Mouse (Mus musculus) inflammation-experienced regulatory T-cells, adult 6 months (primary cell): ENCODE measurements around the gene Caap1. TPM values are rescaled to one million over a fixed set of nuclear protein-coding genes. Genes with fewer than 3 reads are reported as not detected.

Experiments
- ATAC-seq: one replicate; pipeline ENCODE4 v1.8.0; 2017
- polyA plus RNA-seq, 3 experiments: library from polyadenylated mRNA; unstranded; fragments of 100-300 nt; shearing (Covaris generic); gene quantifications; one replicate each; pipeline ENCODE4 v1.2.1; 2017

Gene Caap1
- 1 to 10 TPM; 4.8 to 7.4 (median 5.8) TPM for polyA plus RNA-seq

DNA sequence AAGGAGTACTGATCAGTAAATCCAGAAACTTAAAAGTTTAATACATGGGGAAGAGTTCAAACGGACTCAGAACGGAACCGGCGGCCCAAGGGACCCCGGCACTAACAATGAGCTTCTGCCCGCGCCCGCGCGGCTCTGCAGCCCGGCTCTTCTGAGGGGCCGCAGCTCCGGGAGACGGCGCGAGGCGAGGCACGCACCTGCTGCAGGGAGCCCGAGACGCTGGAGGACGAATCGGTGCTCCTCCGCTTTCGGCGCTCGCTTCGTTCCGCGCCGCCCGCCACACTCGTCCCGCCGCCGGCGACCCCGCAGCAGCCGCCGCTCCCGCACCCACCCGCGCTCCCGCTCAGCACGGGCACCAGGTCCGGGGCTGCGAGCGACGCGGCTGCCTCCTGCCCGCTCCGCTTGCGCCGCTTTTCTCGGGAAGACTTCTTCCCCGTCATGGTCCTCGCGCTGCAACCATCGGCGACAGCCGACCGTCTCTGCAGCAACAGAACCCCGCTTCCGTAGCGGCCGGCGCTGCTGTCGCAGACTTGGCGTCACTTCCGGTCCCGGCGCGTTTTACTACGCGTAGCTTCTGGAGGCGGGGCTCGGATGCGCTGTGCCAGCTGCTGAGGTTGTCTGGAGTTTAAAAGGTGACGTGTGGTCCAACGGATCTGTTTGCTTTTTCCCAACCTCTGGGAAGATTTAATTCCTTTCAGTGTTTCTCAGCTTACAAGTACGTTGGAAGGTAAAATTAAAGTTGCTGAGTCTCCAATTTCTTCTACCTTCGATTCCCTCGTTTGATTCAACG is at the start of gene Caap1, which contains the start of gene Gm10306:
Gene Caap1, minus strand, starts transcription at position 532 of the 790 bp plus-strand sequence.
Gene Gm10306, plus strand, starts transcription at position 282 of the 790 bp plus-strand sequence.
- ATAC-seq, result peak; percentile 97

DNA sequence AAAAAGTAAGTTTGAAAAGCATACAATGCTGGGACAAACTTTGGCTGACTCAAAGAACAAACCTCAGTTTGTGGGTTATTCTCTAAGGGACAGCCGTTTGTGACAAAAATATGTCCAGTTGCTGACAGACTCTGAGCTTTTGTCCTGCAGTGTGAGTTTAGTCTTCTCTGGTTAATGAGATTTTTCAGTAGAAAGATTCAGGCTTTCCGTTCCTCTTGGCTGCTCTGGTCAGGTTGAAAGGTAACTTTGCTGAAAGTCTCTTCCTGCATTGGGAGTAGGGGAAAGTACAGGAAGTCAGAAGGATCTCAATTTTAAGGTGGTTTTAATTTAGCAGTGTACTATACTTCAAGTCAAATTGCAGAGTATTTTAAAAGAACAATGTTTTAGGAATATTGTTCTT is 49.0 kb upstream of the Caap1 start:
- no peak for ATAC-seq

DNA sequence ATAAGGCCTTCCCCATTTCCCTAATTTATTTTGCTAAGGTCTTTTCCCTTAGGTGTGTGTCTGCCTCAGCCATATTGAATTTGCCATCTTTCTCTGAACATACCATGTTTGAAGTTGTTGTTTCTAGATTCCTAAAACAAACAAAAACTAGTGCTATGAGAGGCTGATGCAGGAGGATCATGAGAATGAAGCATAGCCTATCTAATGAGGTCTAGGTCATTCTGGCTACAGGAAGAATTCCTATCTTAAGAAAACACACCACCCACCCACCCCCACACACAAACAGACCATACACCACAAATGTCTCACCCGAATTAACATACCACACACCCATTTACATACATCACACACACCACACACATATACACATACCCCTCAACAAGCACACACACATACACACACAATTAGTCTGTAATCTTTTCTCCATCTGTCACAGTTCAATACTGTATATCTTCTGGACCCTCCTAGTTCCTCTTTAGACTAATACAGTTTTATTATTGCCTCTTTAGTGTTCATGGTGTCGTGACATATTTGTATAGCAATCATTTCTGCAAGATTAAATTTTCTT is 47.9 kb upstream of the Caap1 start:
- no peak for ATAC-seq

DNA sequence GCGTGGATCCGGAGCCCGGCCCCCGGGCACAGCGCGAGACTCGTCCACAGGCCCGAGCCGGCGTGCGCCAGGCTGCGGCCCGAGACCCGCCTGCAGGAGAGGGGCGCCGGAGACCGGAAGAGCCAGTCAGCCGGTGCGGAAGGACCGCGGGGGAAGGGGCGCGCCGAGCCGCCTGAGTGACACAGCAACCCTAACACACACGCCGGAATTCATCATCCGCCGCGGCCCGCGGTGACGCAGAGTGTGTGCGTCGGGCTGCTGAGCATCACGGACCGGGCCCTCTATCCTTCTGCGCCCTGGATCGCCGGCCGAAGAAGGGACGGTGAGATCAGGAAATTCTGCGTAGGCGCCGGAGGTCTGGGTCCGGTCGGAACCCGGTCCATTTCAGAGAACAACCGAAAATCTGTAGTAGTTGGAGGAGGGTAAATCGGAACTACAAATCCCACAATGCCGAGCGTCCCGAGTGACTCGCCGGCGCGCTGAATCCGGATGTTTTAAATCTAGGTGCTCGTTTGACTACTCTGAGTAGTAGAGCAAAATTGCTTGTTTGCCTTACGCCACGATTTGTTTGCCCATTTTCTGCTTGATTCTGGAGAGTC is 46.5 kb upstream of the Caap1 start, which contains the start of gene Plaa:
Gene Plaa, minus strand, starts transcription at position 214 of the 599 bp plus-strand sequence.
- ATAC-seq, result peak; percentile 96

DNA sequence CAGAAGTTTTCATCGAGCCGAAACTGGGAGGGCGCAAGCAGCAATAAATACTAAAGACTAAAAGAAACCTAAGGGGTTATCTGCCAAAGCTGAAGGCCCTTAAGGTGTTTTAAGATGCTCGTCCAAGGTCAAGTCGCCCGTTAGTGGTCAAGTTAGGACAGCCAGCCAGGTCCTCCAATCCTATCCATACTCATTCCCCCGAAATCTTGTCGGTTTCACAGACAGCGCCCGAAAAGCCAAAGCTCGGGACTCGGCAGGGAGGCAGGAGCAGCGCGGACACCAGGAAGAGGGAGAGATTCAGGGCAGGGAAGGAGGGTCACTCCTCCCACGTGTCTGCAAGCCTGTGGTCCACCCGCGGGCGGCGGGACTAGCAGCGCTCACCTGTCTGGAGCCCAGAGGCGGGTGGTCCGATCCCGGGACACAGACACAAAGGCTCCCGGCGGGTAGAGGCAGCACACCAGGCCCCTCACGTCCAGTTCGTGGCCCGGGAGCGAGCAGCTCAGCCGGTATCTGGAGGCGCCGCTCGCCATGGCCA is 46.0 kb upstream of the Caap1 start:
- ATAC-seq, result peak; percentile 11

DNA sequence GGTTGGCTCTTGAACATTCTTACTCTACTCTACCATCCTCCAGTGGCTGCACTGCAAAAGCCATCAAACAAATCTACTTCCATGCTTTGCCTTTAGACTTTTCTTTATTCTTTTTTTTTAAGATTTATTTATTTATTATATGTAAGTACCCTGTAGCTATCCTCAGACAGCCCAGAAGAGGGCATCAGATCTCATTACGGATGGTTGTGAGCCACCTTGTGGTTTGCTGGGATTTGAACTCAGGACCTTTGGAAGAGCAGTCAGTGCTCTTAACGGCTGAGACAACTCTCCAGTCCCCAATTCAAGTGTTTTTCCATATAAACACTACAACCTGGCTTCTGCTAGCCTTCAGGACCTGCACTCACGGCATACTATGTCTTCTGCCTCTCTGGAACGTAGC is 44.8 kb upstream of the Caap1 start:
- ATAC-seq, result no peak

DNA sequence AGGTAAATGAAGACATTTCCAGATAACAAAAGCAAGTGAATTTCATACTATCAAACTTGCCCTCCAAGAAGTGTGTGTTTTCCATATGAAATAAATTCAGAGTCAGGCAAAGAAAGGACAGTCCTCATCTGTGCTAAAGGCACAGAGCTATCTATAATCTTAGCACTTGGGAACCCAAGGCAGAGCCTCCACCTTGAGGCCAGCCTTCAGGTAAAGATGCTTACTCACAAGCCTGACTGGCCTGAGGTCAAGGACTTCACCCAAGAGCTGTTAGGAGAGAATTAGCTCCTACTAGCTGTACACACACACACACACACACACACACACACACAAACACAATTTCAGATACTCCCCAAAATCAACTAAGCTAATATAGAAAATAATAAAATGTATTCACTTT is 36.1 kb upstream of the Caap1 start:
- ATAC-seq, result no peak

DNA sequence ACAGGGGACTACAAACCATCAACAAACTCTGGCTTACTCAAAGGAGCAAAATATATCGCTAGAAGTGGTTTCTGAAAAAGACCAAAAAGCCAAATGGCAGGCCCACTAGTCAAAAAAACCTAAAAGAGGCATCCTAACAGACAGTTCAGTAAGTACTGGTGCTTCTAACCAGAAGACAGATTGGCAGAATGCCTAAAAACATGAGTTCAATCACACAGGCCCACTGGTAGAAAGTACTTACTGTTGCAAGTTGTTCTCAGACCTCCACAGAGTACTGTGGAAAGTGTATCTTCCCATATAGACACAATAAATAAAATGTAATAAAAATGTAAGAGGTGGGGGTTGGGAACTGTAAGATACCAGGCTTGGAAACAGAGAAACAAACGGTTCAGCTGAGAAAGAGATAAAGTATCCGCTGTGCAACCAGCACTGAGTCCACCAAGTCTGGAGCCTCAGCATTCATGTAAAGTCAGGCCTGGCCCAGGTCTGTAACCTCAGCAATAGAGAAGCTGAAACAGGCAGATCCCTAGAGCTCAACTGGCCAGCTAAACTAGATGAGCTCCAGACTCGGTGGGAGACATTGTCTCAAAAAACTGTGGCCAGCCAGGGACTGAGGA is 35.3 kb upstream of the Caap1 start:
- ATAC-seq, result no peak

DNA sequence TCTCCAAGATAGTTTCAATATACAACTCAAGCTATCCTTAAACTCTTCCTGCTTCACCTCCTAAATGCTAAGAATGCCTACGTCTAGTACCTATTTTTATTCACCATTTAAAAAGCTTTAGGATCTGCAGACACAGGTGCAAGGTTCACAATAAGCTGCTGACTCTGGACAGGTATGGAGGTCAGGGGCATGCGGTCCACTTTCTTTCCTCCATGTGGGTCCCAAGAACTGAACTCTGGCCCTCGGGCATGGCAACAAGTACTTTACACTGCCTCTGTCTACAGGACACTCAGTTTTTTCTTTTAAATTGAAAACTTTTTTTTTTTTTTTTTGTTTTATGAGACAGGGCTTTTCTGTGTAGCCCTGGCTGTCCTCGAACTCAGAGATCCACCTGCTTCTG is 16.1 kb upstream of the Caap1 start:
- no peak for ATAC-seq

DNA sequence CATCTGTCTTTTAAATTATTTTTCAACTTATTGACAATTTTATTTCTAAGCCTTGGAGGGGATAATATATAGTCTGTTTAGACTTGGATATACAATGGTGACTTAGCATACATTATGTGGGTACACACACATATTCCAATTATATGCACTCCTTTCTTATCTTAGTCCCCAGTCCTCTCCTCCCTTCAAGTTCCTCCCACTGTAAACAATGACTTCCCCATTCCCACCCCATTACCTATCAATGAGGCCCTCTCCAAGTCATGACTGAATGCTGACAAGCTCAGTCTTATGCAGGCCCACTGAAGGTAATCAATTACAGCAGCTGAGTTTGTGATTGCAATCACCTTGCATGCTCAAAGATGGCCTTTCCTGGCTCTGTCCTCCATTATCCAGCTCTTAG is 7.7 kb upstream of the Caap1 start:
- ATAC-seq, result no peak

DNA sequence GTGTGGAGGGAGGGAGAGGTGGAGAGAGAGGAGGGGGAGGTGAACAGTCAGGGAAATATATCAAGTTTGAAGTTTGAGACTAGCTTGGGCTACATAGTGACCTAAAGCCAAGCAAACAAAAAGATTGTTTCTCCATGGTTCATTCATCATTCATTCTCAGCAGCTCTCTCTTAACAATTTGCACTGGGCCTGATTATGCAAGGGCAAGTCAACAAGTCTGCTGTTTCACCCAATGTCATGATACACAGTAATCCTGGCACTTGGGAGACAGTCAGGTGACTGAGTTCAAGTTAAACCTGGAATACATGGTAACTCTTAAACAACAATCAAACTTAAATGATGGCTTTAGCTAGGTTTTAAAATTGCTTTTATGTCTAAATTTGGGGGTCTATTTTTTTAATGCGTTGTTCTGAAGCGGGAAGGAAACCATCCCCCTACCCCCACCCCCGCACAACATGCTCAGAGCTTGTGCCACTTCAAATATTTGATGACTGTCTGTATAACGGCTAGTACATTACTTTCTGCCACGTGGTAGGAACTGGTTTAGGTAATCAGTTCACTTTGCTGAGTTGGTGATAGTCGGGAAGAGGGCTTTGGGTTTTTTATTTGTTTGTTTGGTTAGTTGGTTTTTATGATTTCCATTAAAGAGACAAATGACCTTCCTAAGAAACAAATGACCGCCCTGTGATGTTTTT is 5.5 kb upstream of the Caap1 start:
- no peak for ATAC-seq

DNA sequence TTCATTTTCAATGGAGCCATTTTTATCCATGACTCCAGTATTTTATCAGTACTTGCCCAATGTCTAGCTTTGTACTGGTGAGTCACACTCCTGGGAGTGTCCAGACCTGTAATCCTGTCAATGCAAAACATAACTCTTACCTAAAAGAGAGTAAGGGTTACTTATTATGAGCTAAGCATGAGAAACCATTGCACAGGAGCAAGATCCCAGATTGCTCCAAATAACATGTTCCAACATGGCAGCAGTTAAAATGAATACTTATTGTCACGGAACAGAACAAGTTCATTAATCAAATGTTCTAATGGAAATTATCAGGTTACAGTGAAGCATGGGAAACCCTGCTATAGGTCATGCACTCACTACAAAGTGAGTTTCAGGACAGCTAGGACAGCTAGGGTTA is 3.7 kb upstream of the Caap1 start:
- no peak for ATAC-seq

DNA sequence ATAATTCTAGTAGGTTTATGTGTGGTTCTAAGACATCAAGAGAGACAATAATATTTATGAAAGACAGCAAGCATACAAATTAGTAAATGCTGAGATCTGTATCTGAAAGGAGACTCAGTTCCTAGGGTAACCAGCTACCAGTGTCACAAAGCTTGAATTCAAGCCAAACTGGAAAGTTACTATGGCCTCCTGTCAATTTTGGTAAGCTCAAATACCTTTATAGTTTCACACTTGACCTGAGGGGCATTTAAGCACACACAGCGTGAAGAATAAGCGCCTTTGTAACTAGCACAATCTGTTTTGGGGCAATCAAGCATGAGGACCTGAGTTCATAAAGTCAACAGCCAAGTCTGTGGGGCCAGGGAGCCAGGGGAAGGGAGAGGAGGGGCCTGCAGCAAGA is 2.7 kb upstream of the Caap1 start:
- ATAC-seq, result no peak

DNA sequence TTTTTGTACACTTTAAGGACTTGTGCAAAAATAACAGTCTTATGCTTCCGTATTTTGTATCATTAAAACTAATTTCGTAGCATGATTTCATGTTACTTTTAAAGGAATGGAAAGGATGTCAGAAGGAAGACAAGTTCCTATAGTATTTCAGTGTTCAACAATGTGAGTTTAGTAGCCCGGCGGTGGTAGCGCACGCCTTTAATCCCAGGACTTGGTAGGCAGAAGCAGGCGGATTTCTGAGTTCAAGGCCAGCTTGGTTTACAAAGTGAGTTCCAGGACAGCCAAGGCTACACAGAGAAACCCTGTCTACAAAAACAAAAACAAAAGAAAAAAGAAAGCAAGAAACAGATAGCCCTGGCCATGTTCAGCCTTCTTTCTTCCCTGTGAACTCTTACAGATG is 549 bp upstream of the Caap1 start:
- no peak for ATAC-seq

DNA sequence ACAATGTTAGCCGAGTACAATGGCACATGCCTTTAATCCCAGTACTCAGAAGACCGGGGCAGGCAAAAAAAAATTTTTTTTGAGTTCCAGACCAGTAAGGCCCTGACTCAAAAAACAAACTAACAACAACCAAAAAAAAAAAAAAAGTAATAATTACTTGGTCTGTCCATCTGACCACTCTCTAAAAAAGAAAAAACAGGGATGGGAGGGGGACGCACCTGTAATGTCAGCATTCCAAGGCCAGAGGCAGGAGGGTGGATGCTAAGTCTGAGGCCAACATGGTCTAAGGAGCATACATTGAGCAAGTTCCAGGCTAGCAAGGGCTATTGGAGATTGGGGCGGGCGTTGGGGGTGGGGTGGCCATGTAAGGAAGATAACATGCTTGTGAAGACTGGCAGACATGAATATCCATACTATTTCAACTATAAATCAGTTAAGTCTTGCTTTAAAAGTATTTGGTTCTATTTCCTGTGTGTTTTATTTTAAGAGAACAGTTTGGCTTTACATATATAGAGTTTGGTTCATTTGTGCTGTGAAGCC is 1.6 kb downstream of the Caap1 start:
- no peak for ATAC-seq

DNA sequence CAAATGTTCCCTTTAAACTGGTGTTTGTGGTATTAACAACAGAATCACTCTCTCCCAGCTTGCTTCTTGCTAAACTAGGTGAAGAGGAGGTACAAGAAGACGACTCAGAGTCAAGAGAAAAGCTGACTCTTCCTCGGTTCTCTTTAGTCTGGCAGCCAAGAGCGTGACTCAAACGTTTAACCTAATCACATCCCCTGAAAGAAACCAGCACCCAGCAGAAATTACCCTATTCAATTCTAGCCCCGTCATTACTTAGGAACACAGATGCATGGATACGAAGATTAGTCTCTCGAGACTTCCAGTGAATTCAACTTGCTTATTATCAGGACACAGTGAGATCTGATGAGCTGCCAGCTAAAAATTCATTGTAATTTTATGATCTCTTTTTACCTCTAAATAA is 12.3 kb downstream of the Caap1 start:
- no peak for ATAC-seq

DNA sequence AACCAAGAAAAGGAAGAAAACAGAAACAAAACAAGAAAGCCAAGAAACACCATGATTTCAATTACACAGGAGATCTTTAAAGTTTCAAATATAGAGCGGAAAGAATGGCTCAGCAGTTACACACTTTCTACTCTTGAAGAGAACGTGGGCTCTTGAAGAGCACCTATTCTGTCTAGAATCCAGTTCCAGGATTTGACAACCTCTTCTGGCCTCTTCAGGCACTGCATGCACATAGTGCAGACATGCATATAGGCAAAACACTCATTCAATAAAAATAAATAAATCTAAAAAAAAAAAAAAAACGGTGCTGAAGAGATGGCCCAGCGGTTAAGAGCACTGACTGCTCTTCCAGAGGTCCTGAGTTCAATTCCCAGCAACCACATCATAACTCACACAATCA is 13.6 kb downstream of the Caap1 start:
- ATAC-seq, result no peak

DNA sequence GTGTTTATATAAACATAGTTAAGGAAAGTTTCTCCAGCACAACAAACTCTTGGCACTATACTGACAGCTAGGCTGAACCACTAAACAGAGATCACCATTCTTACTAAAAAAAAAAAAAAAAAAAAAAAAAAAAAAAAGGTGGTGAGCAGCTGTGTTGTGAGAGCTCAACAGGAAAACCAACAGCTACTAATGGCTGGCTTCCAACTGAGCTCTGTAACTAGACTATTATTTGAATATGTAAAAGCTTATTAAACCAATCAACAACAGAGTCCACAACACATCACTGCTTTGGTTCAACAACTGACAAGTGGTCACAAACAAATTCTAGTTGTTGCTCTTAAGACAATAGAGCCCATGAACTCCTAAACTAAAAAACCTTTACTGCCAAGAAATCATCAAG is 23.4 kb downstream of the Caap1 start:
- no peak for ATAC-seq

DNA sequence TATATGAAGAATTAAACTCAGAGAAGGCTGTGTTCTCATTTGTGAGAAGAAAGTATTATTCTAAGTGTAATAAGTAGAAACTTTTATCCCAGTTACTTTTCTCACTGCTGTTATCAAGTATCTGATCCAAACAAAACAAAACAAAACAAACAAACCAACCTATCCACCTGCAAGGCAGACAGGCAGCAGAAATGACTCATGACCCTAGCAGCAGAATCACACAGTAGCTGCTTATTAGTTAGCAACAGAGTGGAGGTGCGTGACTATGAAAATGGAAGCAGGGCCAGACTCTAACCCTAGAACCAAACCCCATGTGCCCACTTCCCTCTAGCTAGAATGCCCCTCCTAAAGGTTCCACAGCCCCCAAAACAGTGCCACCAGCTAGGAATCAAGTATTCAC is 27.1 kb downstream of the Caap1 start:
- ATAC-seq, result no peak

DNA sequence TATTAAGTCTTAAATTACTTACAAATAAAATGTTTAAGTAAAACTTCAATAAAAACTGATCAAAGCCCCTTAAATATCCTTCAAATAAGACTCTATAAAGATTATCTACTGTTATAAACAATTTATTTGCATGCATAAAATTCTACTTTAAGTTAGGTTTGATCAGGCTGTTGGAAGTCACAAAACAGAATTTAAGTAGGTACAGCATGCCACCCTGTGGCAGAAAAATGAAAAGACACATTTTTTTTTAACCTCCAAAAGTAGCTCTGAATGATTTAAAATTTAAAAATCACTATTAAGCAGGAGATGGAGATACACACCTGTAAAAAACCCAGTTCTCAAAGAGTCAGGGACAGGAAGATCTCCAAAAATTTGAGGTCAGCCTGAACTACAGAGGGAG is 33.3 kb downstream of the Caap1 start:
- ATAC-seq, result no peak

DNA sequence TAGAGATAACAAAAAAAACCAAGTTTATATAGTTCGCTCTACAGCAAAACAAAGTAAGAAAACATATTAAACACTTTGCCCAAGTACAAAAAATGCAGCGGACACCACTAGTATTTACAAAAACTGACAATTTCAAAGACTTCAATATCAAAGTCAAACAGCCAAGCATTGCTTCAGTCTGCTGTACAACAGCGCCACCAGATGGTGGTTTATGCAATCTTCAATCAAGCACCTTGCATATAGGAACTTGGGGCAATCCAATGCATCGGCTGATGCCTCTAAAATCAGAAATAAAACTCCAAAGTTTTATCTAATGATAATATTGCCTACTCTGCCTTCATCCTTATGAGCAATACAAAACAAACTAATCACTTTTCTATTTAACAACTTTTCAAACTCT is 39.0 kb downstream of the Caap1 start:
- ATAC-seq, result no peak

DNA sequence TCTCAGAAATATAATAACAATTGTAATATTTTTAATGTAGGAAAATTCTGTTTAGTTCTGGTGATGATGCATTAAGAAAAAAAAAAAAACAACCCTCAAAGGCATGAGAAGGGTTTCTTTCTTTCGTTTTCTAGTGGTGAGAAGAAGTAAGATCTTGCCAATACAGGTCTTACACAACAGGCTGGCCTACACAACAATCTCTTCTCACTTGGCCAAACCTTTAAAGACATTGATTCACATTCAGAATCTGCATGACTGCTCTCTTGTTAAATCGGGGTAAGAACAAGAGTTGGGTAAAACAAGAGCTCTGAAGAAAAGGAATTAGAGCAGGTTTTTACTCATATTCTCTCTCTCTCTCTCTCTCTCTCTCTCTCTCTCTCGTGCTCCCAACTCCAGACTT is 41.2 kb downstream of the Caap1 start:
- no peak for ATAC-seq
